In the genomic region with DNA sequence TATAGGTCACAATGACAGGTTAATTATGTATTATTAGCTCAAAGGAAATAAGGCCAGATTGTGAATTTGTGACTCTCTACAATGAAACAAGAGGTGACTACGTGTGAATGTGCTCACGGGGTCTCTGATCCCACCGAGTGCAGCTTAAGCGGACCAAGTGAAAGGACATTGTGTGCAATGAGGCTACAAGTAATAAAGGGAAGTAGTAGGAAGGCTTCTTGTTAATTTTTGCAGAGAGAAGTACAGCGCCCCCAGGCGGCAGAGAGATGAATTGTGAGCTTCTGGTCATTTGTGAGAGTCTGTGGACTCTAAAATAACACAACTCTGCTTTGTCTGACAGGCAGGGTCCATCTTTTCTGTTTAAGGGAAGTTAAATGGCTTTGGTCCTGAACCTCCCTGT, we compare ENCODE assay signal across 9 mouse cellular contexts.
DNase-seq lines count a peak whose midpoint lies in the region; ATAC-seq and TF ChIP-seq lines count a peak whose summit lies in the region.
"Had no signal": no experiment of that assay in that cellular context is flagged by ENCODE, and none has a peak within 500 bp of the region (broad histone marks: within the 10 kb centered on the region; RNA-seq: fewer than 3 reads in every experiment).

No protein-coding gene starts in this region.

- TF ChIP-seq CTCF in liver, embryonic 14.5 days (IDR thresholded peaks at IDR 0.05; ENCODE audit: low read depth) = peak; percentile 38
- peak; percentile 60 for TF ChIP-seq CTCF in forebrain, postnatal 0 days (IDR thresholded peaks at IDR 0.05; ENCODE audit: low read depth)

- H3K36me3 ChIP-seq in liver, embryonic 14.5 days (replicated peaks; ENCODE audit: control insufficient read depth, insufficient read depth, low read depth) = no peaks in the 10 kb centered on the region
- no peaks in the 10 kb centered on the region for H3K36me3 ChIP-seq in liver, embryonic 12.5 days
- H3K36me3 ChIP-seq in forebrain, postnatal 0 days (ENCODE audit: insufficient read depth) = no peaks in the 10 kb centered on the region
- no peaks in the 10 kb centered on the region for H3K36me3 ChIP-seq in limb, embryonic 13.5 days
- H3K36me3 ChIP-seq: lung, embryonic 15.5 days had no signal

- no peak overlapping the region for H3K4me3 ChIP-seq in liver, embryonic 14.5 days (ENCODE audit: insufficient read depth in 1 of 2, low read depth in 2 of 2, low read length in 2 of 2)
- no peak overlapping the region for H3K4me3 ChIP-seq in liver, embryonic 12.5 days
- no peak overlapping the region for H3K4me3 ChIP-seq in forebrain, postnatal 0 days (ENCODE audit: low read depth, low read length)
- H3K4me3 ChIP-seq in limb, embryonic 13.5 days = no peak overlapping the region
- H3K4me3 ChIP-seq: lung, embryonic 15.5 days had no signal

- 54% methylated on average over 6 of the region's 6 CpGs for WGBS in liver, embryonic 14.5 days (ENCODE audit: insufficient replicate concordance)
- WGBS in liver, embryonic 12.5 days (ENCODE audit: insufficient replicate concordance) = 55% methylated on average over 6 of the region's 6 CpGs
- WGBS in forebrain, postnatal 0 days = 10% methylated on average over 6 of the region's 6 CpGs
- WGBS in limb, embryonic 13.5 days = 21% methylated on average over 6 of the region's 6 CpGs

- no peak for TF ChIP-seq EP300 in liver, embryonic 14.5 days (IDR thresholded peaks at IDR 0.05; ENCODE audit: low read depth)

- peak; percentile 12 for DNase-seq in adrenal gland, postnatal 25 days
- DNase-seq in adrenal gland, adult 2 months = no peak
- peak in 2 of 3 experiments; percentile 12 to 30 for DNase-seq in liver, embryonic 14.5 days (ENCODE audit: low read depth in 3 of 3, low spot score in 3 of 3)
- DNase-seq in brain, adult 2 months (ENCODE audit: low read depth, low spot score) = peak; percentile 54
- DNase-seq in forebrain, postnatal 0 days = peak; percentile 72
- DNase-seq in testis, postnatal 14 days (ENCODE audit: low spot score) = peak; percentile 12

- H3K27ac ChIP-seq in liver, embryonic 14.5 days = no peak overlapping the region
- no peak overlapping the region for H3K27ac ChIP-seq in liver, embryonic 12.5 days
- H3K27ac ChIP-seq in forebrain, postnatal 0 days (ENCODE audit: low read depth, low read length) = peak overlapping the region; percentile 16; the same call in 1 of the 2 replicates
- H3K27ac ChIP-seq in limb, embryonic 13.5 days = no peak overlapping the region
- H3K27ac ChIP-seq: lung, embryonic 15.5 days had no signal

- H3K4me2 ChIP-seq in liver, embryonic 14.5 days (ENCODE audit: low read depth) = no peak overlapping the region
- no peak overlapping the region for H3K4me2 ChIP-seq in liver, embryonic 12.5 days
- H3K4me2 ChIP-seq in forebrain, postnatal 0 days (ENCODE audit: low read depth) = no peak overlapping the region
- H3K4me2 ChIP-seq in limb, embryonic 13.5 days (replicated peaks) = peak overlapping the region; percentile 19
- H3K4me2 ChIP-seq: lung, embryonic 15.5 days had no signal

- no peaks in the 10 kb centered on the region for H3K4me1 ChIP-seq in liver, embryonic 14.5 days (replicated peaks; ENCODE audit: control insufficient read depth in 2 of 2, insufficient read depth in 2 of 2, low read length in 1 of 2)
- H3K4me1 ChIP-seq in liver, embryonic 12.5 days = no peaks in the 10 kb centered on the region
- no peaks in the 10 kb centered on the region for H3K4me1 ChIP-seq in forebrain, postnatal 0 days (ENCODE audit: insufficient read depth)
- H3K4me1 ChIP-seq in limb, embryonic 13.5 days = peaks cover 16% of the 10 kb centered on the region
- H3K4me1 ChIP-seq: lung, embryonic 15.5 days had no signal

- ATAC-seq in liver, embryonic 14.5 days (ENCODE audit: insufficient read depth) = no peak
- ATAC-seq in liver, embryonic 12.5 days = no peak
- peak; percentile 52 for ATAC-seq in forebrain, postnatal 0 days
- ATAC-seq in limb, embryonic 13.5 days (ENCODE audit: low FRiP score, low read depth) = peak; percentile 55; the same call in 1 of the 2 replicates

- no peaks in the 10 kb centered on the region for H3K27me3 ChIP-seq in liver, embryonic 14.5 days (ENCODE audit: control insufficient read depth, insufficient read depth, low read length)
- no peaks in the 10 kb centered on the region for H3K27me3 ChIP-seq in liver, embryonic 12.5 days (replicated peaks)
- no peaks in the 10 kb centered on the region for H3K27me3 ChIP-seq in forebrain, postnatal 0 days (ENCODE audit: insufficient read depth, low read length)
- H3K27me3 ChIP-seq in limb, embryonic 13.5 days = no peaks in the 10 kb centered on the region
- H3K27me3 ChIP-seq: lung, embryonic 15.5 days had no signal

- H3K9me3 ChIP-seq in liver, embryonic 14.5 days (ENCODE audit: control insufficient read depth, low read length) = no peaks in the 10 kb centered on the region
- H3K9me3 ChIP-seq in liver, embryonic 12.5 days (replicated peaks) = no peaks in the 10 kb centered on the region
- H3K9me3 ChIP-seq in forebrain, postnatal 0 days (ENCODE audit: low read length) = no peaks in the 10 kb centered on the region
- H3K9me3 ChIP-seq in limb, embryonic 13.5 days = no peaks in the 10 kb centered on the region
- H3K9me3 ChIP-seq: lung, embryonic 15.5 days had no signal

- no peak overlapping the region for H3K9ac ChIP-seq in liver, embryonic 14.5 days (replicated peaks)
- H3K9ac ChIP-seq in liver, embryonic 12.5 days = no peak overlapping the region
- 0 out of 2 replicates have a peak overlapping the region, but pooled peaks have one; percentile 15 for H3K9ac ChIP-seq in forebrain, postnatal 0 days
- no peak overlapping the region for H3K9ac ChIP-seq in limb, embryonic 13.5 days
- H3K9ac ChIP-seq: lung, embryonic 15.5 days had no signal

Comparison
In these comparisons a context has a peak if more than half of its experiments do, and no peak if none do; other contexts are left out.
1. ATAC-seq: peak in forebrain, postnatal 0 days (single experiment) and limb, embryonic 13.5 days (single experiment); none in liver, embryonic 14.5 days (single experiment) and liver, embryonic 12.5 days (single experiment).